Mouse (Mus musculus) liver, embryonic 14 days (tissue): ENCODE results near the gene Olfr381. TPM values are rescaled to one million over a fixed set of nuclear protein-coding genes. Genes with fewer than 3 reads are reported as not detected.

Experiments
- polyA plus RNA-seq: library from polyadenylated mRNA; depleted of rRNA; stranded (reverse); fragments of >200 nt; gene quantifications from 2 replicates; pipeline ENCODE4 v1.2.3, GENCODE M21; 2012; rRNA removed

The Olfr381 gene
- not detected in 2 replicates for polyA plus RNA-seq

DNA sequence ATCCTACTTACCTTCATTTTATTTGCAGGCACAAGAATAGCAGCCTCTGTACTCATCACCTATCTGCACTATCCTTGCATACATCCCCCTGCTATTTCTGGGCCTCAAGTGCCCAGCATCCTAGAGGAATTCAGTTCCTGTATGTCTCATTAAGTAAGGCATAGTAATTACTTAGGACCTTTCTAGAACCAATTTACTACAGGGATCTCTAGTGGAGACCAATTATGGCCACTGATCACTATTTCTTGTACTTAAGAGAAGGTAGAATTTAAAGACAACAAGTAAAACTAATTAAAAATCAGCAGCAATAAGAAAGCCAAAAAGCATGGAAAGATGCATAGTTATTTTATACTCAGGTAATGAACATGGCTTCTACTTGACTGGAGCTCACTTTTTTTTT, at the start of gene Olfr381:
TSS of gene Olfr381 (minus strand) at position 101 of the 400 bp plus-strand sequence.

GRCm38 (mm10) chr11:73517097-73517496, 25.7 kb upstream of the Olfr381 start, which contains the start of gene Olfr382:
TSS of gene Olfr382 (minus strand) at chr11:73517197.

GRCm38 (mm10) chr11:73457408-73457807, 34.0 kb downstream of the Olfr381 start, which contains the start of gene Olfr380:
TSS of gene Olfr380 (minus strand) at chr11:73457508.

Other genes starting within 250 kb of the Olfr381 start
- gene Trpv3, start 224.2 kb downstream of the Olfr381 start, polyA plus RNA-seq, result 0.01 TPM in 2 replicates
- gene Aspa, start 162.0 kb downstream of the Olfr381 start, polyA plus RNA-seq, result 2.6 and 3.1 TPM in 2 replicates
- gene Gm49340, start 161.9 kb downstream of the Olfr381 start, polyA plus RNA-seq, result 0.11 and 0.22 TPM in 2 replicates
- 2.4 and 3.1 TPM in 2 replicates for gene Spata22, start 161.9 kb downstream of the Olfr381 start, polyA plus RNA-seq
- 0.14 TPM in 1 of 2 replicates, not detected in the other for gene Olfr20, start 140.8 kb downstream of the Olfr381 start, polyA plus RNA-seq
- not detected in 2 replicates for gene Olfr376, start 120.4 kb downstream of the Olfr381 start, polyA plus RNA-seq
- gene Olfr1, start 92.0 kb downstream of the Olfr381 start, polyA plus RNA-seq, result not detected in 2 replicates
- gene Olfr378, start 63.1 kb downstream of the Olfr381 start, polyA plus RNA-seq, result not detected in 2 replicates
- gene Olfr380, start 34.1 kb downstream of the Olfr381 start, polyA plus RNA-seq, result not detected in 2 replicates
- not detected in 2 replicates for gene Olfr382, start 25.6 kb upstream of the Olfr381 start, polyA plus RNA-seq
- not detected in 2 replicates for gene Olfr385, start 101.4 kb upstream of the Olfr381 start, polyA plus RNA-seq
- not detected in 2 replicates for gene Olfr384, start 107.0 kb upstream of the Olfr381 start, polyA plus RNA-seq
- not detected in 2 replicates for gene Zfp735, start 197.2 kb upstream of the Olfr381 start, polyA plus RNA-seq